Mouse (Mus musculus): ENCODE results near the gene Slc13a4. TPM values are rescaled to one million over a fixed set of nuclear protein-coding genes. Genes with fewer than 3 reads are reported as not detected.

Gene Slc13a4
- polyA plus RNA-seq (2014; fragmentation: Illumina TruSeq; extraction: RNeasy Lipid Tissue Mini Kit (QIAGEN cat#74804); ENCODE audit: insufficient read depth, low read depth, low replicate concordance), result 0.89 TPM

GRCm38 (mm10) chr6:35308037-35308436 lies at the start of gene Slc13a4:
Slc13a4 (minus strand) TSS chr6:35308131.

GRCm38 (mm10) chr6:35326111-35326515 lies 18.2 kb upstream of the Slc13a4 start, which contains the start of gene Fam180a:
Fam180a (minus strand) TSS chr6:35326141.

Other genes with a start within 250 kb of the Slc13a4 start
- gene Cnot4, start 174.4 kb downstream of the Slc13a4 start, polyA plus RNA-seq (2014; fragmentation: Illumina TruSeq; extraction: RNeasy Lipid Tissue Mini Kit (QIAGEN cat#74804); ENCODE audit: insufficient read depth, low read depth, low replicate concordance), result 6.7 TPM
- gene Nup205, start 130.7 kb downstream of the Slc13a4 start, polyA plus RNA-seq (2014; fragmentation: Illumina TruSeq; extraction: RNeasy Lipid Tissue Mini Kit (QIAGEN cat#74804); ENCODE audit: insufficient read depth, low read depth, low replicate concordance), result 6.2 TPM
- gene Fam180a, start 18.0 kb upstream of the Slc13a4 start, polyA plus RNA-seq (2014; fragmentation: Illumina TruSeq; extraction: RNeasy Lipid Tissue Mini Kit (QIAGEN cat#74804); ENCODE audit: insufficient read depth, low read depth, low replicate concordance), result 3.1 TPM
- 54.9 TPM for gene Mtpn, start 231.8 kb upstream of the Slc13a4 start, polyA plus RNA-seq (2014; fragmentation: Illumina TruSeq; extraction: RNeasy Lipid Tissue Mini Kit (QIAGEN cat#74804); ENCODE audit: insufficient read depth, low read depth, low replicate concordance)